Mouse (Mus musculus) left cerebral cortex, adult 18-20 months (tissue): ENCODE data around the gene Susd2. TPM values are rescaled to one million over a fixed set of nuclear protein-coding genes. Genes with fewer than 3 reads are reported as not detected.

Source experiments
- DNase-seq, 2 experiments: peaks; one replicate each; pipeline ENCODE4 v3.0.0; 2021 to 2022; ENCODE audit warnings: low spot score in 2 of 2, mixed read lengths in 1 of 2
- total RNA-seq, 2 experiments: library from RNA; stranded (reverse); gene quantifications; 2 replicates each; pipeline ENCODE4 v1.2.3; 2021

Susd2 gene
- total RNA-seq, 2 experiments from 2014 or later, result 8.8 to 9.0 TPM

DNA sequence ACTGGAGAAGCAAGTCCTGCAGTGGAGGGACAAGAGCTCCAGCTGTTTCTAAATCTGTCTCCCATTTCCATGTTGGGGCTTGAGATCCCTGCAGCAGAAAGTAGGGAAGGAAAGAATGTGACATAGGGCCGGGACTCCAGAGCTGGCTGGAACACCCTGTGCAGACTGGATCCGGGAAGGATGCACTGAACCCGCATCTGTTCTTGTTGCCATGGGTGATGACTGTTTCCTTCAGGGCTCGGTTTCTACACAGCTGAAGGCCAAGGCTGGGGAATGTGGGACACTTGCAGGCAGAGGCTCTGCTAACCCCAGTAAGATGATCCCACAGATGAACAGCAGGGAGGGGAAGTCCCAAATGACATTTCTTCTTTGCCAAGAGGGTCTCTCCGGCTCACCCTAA is 11.2 kb downstream of the Susd2 start:
- DNase-seq, result no peak

DNA sequence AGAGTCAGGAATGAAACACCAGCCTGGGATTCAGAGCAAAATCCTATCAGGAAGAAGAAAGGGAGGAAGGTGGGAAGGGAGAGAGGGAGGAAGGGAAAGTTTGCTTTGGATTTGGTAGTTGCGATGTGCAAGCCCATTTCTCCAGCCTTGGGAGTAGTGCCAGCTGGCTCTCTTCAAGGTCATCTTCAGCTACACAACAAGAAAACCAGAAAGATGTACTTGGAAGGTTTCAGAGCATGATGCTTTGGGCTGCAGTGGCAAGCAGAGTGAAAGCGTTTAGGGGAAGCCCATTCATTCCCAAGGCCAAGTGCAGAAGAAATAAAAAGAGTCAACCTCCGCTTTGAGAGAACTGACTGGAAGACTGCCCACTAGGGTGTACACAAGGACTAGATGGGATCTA is 16.3 kb downstream of the Susd2 start:
- no peak for DNase-seq

DNA sequence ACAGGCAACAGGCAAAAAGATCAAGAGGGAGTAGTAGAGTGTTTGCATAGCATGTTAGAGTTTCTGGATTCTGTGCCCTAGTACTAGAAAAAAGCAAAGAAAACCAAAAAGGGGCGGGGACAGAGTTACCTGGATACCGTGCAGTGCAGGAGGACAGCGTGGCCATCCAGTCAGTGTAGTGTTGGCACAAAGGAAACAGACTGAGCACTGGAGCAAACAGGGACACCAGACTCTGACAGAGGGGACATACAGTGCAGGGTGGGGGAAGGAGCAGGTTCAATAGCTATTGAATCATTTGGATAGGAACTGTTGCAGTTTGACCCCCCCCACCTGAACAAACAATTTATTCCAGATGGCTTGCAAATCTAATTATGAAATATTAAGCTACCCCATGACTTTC is 16.8 kb downstream of the Susd2 start:
- DNase-seq, result no peak

DNA sequence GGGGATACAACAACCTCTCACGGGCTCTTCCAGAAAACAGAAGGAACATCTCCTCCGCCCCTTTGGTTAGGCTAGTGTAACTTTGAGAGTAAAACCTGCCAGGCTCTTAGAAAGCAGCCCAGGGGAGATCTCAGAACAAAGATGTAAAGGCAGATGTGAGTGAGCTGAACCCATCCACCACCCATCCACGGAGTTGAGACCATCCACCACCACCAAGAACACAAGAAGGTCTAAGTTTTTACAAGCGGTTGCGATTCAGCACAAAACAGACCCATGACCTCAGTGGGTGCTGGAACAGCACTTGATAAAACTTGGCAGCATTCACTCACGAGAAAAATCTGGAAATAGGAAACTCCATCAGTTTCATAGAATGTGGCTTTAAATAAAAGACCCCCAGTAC is 17.9 kb downstream of the Susd2 start:
- no peak for DNase-seq

DNA sequence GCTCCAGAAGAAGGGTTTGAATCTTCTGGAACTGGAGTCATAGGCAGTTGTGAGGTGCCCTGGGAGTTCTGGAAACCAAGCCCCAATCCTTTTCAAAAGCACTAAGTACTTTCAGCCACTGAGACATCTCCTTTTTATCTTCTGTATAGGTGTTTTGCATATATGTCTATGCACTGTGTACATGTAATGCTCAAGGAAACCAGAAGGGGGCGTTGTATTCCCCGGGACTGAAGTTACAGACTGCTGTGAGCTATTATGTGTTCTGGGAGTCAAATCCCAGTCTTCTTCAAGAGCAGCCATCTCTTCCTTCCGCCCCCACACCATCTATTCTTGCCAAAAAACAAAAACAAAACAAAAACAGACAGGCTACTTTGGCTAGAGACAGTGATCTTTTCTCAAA is 23.0 kb downstream of the Susd2 start:
- no peak for DNase-seq

DNA sequence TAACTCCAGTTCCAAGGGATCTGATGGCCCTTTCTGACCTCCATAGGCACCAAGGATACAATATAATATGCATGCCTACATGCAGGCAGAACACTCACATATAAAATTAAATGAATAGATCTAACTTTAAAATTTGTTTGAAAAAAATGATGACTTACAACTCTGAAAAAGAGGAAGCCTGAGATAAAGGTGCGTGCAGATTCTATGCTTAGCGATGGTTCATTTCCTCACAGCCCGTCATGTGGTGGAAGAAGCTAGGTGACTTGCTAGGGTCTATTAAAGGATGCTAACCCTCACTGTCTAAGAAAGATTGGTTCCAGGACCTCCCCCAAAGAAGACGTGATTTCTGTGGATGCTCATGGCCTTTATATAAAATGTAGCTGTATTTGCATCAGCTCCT is 27.8 kb downstream of the Susd2 start:
- DNase-seq, result no peak

DNA sequence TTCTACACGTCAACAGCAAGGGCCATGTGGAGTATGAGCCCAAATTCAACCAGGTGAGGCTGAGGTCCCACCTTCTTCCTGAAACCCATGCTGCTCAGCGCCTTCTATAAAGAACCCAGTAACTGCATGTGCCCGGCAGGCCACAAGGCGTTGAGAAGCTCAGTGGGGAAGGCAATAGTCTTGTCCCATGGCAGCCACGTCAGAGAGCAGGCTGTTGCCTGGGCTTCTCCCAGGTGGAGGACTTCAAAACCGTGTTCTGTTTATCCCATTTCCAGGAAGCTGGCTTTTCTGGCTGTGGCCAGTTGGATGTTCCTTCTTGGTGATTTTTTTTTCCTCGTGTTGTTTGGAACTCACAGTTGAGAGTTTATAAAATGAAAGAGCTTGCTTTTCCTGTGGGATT is 33.3 kb downstream of the Susd2 start:
- DNase-seq, result no peak

DNA sequence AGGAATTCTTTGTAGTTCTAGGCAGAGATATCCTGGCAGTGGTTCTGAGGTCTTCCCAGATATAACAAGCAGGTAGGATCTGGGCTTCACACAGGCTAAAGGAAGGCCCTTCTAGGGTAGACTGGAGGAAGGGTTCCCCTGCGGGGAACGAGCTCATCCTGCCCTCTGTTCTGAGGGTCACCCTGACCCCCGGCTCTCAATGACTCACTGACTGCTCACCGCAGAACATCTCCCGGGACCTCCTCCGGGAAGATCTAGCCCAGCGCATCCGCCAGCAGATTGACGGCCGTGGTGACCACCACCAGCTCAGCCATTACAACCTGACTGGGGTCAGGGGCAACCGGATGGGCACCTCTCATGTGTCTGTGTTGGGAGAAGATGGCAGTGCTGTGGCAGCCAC is 34.8 kb downstream of the Susd2 start:
- DNase-seq, result no peak

DNA sequence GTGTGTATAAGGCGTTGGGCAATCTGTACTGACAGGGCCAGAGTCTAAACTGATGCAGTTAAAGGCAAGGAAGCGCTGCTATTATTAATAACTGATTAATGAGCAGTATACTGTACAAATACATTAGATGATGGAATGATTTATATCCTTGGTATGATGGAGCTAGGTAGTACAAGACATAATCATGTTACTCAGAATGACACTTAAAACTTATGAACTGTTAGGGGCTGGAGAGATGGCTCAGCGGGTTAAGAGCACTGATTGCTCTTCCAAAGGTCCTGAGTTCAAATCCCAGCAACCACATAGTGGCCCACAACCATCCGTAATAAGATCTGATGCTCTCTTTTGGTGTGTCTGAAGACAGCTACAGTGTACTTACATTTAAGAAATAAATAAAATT is 36.6 kb downstream of the Susd2 start:
- no peak for DNase-seq

DNA sequence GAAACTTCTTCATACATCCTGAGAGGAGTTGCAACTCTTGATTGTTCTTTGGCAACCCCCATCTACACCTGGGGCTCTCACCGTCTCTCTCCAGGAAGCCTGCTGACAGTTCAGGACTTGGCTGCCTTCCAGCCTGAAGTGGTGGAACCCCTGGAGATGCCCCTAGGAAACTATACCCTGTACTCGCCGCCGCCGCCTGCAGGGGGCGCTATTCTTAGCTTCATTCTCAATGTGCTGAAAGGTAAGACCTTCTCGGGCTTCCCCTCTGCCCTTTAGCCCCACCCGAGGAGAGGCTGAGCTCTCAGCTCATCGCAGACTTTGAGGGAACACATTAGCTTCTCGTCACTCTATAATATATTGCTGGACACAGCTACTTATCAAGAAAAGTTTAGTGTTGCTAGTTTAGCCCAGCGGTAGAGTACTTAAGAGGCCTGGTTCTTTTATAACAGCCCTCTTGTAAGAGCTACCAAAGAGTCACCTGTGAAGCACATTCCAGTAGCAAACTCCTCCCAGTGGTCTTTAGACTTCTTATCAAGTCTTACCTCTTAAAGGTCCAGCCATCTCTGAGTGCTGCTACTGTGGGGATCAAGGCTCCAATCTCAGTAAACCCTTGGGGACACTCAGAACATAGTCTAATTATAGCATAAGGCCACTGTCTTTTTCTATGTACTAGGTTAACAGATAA is 38.5 kb downstream of the Susd2 start:
- DNase-seq, result no peak

DNA sequence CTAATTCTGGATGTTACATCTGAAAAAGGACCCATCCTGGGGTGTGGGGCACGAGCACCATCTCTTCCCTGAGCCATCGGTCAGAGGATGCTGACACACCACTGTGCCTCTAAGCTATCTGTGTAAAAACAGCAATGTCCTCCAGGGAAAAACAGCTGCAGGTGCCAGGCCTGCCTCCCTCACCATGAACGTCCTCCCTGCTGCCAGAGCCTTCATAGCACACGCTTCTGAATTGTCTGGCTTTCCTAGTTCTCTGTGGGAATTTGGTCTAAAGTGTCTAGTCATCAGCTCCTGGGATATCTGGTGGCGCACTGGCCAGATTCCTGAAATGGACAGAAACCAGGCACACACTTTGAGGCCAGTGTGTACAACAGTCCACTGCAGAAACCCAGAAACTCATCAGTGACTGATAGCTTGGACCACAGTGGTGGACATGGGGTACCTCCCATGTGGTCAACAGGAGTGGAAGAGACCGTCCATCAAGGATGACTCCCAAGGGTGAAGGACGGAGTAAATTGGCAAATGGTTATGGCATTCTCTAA is 43.5 kb downstream of the Susd2 start:
- no peak for DNase-seq

DNA sequence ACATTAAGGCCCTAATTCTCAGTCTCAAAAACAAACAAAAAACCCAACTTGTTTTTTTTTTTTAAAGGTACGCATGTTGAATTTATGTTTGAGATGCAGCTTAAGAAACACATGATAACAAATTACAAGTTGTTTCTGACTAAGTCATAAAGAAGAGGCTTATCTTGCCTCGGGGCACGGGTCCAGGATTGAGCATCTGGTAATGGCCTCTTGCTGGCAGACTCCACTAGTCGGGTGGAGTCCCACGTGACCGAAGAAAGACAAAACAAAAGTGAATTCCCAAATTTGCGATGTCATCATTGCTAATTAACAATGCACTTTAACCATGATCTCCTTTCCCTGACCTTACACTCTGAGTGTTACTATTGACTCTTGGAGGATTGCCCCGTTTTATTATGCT is 47.8 kb downstream of the Susd2 start:
- DNase-seq, result no peak

DNA sequence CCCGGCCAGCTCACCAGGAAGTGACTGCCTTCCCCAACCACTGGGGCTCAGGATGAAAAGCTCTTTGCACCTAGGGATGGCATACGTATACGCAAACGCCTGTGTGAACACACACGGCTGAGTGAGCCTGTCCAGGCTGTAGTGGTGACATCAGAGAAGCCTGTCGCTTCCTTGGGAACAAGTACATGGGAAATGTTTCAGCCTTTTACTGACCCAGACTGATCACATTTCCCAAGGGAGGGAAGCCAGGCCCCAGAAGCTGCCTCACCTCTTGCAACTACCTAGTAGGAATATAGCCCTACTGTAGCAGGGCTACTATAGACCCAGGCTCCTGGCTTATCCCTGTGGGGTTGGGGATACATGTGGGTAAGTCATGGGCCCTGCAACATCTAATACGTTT is 51.2 kb downstream of the Susd2 start:
- DNase-seq, result no peak

DNA sequence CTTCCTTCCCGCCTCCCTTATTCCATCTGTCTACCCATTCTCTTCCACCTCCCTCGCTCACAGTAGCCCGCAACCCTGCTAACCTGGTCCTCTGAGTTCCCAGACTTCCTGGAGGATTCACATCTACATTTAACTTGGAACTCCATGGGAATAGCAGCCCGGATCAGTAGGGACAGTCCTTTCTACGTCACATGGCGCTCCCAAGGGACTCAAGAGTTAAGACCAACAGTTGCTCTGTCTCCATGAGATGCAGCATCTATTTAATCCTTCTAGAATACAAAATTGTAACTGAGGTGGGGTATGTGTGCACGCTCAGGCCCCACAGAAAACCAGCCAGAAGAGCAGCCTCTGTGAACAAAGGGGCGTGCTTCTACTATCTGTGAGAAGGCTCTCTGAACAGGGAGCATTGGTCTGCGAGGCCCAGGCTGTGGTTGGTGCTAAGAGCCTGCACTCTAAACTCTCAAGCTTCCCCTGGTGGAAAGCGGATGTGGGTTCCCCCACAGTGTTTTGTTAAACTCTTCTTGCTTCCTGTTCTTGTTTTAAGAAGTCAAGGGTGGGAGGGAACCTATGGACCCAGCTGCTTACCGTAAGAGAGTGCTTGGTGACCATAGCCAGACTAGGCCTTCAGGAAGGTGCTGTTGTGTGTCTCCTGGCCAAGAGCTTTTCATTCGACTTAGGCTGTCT is 52.5 kb downstream of the Susd2 start:
- no peak for DNase-seq

DNA sequence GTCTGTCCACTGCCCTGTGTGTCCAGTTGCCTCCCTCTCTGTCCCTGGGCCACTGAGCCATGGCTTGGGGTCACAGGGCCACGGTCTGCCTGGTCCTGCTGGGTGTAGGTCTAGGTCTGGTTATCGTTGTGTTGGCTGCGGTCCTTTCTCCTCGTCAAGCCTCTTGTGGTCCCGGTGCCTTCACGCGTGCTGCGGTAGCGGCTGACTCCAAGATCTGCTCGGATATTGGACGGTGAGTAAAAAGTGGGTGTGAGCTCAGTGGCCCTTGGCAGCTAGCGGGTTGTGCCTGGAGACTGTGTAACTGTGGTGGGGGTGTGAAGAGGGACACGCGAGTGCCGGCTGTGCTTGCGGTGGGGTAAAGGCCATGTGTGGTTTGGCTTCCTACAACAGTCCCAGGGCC is 54.2 kb downstream of the Susd2 start:
- DNase-seq, result no peak

DNA sequence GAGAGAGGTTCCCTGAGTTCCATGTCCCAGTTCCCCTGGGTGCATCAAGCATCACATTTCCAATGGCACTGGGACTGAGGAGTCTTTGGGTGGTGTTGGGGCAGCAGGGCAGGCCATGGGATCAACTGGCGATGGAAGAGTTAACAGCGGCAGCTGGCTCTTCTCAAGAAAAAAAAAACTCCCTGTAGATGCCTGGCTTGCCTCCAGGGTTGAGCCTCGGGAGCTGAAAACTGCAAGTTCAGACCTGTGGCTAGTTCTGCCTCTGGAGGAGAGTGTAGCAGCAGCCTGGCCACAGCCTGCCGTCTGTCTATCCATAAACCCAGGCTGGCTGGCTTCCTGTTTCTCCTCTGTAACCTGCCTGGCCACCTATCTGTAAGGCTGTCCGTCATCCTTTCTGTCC is 54.7 kb downstream of the Susd2 start, which contains the start of gene Ggt5:
Ggt5 (plus strand) TSS at position 212 of the 400 bp plus-strand sequence.
- DNase-seq, result no peak

DNA sequence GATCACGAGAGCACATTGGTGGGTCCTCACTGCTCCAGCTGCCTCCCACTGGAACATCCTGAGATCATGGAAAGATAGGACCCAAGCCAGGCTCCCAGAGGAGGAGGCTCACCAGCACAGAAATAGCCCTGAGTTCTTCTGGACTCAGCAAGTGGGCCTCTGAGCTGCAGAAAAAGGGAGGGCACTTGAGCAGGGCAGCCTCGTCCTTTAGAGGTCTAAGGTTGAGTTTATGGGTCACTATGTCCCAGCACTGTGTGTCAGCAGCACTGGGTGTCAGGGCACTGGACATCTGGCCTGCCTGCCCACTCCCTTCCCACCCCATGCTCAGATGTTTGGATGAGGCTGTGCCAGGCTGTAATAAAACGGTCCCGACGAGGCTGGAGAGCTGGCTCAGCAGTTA is 55.5 kb downstream of the Susd2 start:
- no peak for DNase-seq

DNA sequence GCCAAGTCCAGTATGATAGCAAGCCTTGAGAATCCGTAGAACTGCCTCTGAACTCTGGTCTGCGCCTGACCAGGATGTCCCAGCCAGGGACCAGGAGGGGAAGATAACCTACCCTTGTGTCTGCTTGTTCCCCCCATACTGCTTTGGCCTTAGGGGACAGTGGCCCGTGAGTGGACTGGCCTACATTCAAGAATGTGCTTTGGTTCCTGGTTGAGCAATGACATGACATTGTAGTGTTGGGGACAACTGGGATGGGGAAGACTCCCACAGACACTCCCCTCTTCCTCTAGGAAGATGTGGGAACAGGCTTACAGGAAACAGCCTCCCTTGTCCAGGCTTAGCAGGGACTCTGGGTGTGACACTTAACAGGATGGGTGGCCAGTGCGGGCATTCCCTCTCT is 56.0 kb downstream of the Susd2 start:
- no peak for DNase-seq

Other genes with a start within 250 kb of the Susd2 start
- gene Upb1, start 242.9 kb downstream of the Susd2 start, total RNA-seq, result under 1 TPM; 0.37 to 0.63 TPM
- 10 to 100 TPM; 66.6 TPM for gene Snrpd3, start 126.5 kb downstream of the Susd2 start, total RNA-seq
- 10 to 100 TPM; 15.3 to 15.9 TPM for gene Gucd1, start 126.0 kb downstream of the Susd2 start, total RNA-seq
- 10 to 100 TPM; 10.2 to 10.5 TPM for gene Lrrc75b, start 83.7 kb downstream of the Susd2 start, total RNA-seq
- gene Ggt1, start 82.4 kb downstream of the Susd2 start, total RNA-seq, result 1 to 10 TPM; 3.6 to 4.1 TPM
- gene Ggt5, start 54.7 kb downstream of the Susd2 start, total RNA-seq, result 1 to 10 TPM; 2.2 to 2.9 TPM
- 10 to 100 TPM; 62.9 to 63.0 TPM for gene Cabin1, start 120.3 kb upstream of the Susd2 start, total RNA-seq
- 10 to 100 TPM; 53.6 to 54.5 TPM for gene Ddt, start 129.4 kb upstream of the Susd2 start, total RNA-seq
- gene Gm20441, start 136.9 kb upstream of the Susd2 start, total RNA-seq, result not detected
- gene Gstt3, start 137.4 kb upstream of the Susd2 start, total RNA-seq, result 1 to 10 TPM; 2.5 to 2.6 TPM
- gene Gstt1, start 154.6 kb upstream of the Susd2 start, total RNA-seq, result 10 to 100 TPM; 14.2 to 16.5 TPM
- not detected for gene Gstt4, start 178.5 kb upstream of the Susd2 start, total RNA-seq
- gene Gstt2, start 193.4 kb upstream of the Susd2 start, total RNA-seq, result 1 to 10 TPM; 4.3 to 5.0 TPM
- 100 to 1,000 TPM; 526 to 535 TPM for gene Mif, start 216.2 kb upstream of the Susd2 start, total RNA-seq
- 1 to 10 TPM; 4.0 to 4.9 TPM for gene Derl3, start 249.4 kb upstream of the Susd2 start, total RNA-seq